Mouse (Mus musculus) stomach, postnatal 0 days (tissue): ENCODE measurements around the gene Ryr2.

Source experiments
- CTCF ChIP-seq: IDR thresholded peaks from 2 replicates; pipeline ENCODE4 v1.5.1; 2016; ENCODE audit warnings: antibody characterized with exemption, low read depth, mild to moderate bottlenecking, moderate library complexity
- EP300 ChIP-seq: optimal IDR thresholded peaks from 2 replicates; pipeline ENCODE3; 2016; ENCODE audit warnings: antibody characterized with exemption

- TF ChIP-seq CTCF = no peak
- no peak for TF ChIP-seq EP300
Observed at GRCm38 (mm10) chr13:11716216-11716615, 390.5 kb downstream of the Ryr2 start.
